Mouse (Mus musculus): ENCODE measurements around the gene Tinagl1.
A peak's percentile ranks its signal among the peaks of the same experiment; 100 is the strongest.

Tinagl1 gene

DNA sequence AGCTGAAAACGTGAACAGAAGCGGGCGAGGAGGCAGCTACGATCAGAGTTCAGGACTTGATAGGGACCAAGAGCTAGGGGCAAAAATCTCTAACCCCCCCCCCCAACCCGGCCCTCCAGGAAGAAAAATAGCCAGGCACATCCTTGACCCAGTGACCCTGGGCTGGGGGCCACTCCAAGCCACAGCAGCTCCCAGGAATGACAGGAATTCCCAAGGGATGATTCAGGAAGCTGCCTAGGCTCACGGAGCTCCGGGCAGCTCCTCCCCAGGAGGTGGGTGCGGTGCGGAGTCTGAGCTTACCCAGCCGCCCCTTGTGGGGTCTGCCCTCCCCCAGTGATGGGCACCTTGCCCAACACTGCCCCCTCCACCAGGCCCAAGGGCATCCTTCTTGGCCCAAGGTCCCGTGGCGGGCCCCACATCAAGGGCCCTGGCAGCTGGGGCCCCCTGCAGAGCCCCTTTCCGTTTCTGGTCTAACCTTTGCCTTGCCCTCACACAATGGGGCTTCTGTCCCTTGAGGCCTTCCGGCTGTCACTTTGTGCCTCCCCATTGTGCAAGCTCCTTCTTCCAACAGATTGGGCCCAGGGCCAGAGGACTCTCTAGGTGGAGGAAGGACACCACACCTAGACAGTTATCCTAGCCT lies at the start of gene Tinagl1:
Tinagl1 (minus strand) TSS at position 51 of the 640 bp plus-strand sequence.
- DNase-seq (ENCODE audit: low read depth) = no peak

GRCm38 (mm10) chr4:130224071-130224470 lies 49.1 kb upstream of the Tinagl1 start:
- no peak for DNase-seq (ENCODE audit: low read depth)

GRCm38 (mm10) chr4:130222179-130222578 lies 47.3 kb upstream of the Tinagl1 start, which contains the start of gene Gm853:
Gm853 (minus strand) TSS chr4:130222401.
- no peak for DNase-seq (ENCODE audit: low read depth)

- DNase-seq (ENCODE audit: low read depth) = no peak
These were observed 45.3 kb upstream of the Tinagl1 start for GRCm38 (mm10) chr4:130220176-130220575.

DNA sequence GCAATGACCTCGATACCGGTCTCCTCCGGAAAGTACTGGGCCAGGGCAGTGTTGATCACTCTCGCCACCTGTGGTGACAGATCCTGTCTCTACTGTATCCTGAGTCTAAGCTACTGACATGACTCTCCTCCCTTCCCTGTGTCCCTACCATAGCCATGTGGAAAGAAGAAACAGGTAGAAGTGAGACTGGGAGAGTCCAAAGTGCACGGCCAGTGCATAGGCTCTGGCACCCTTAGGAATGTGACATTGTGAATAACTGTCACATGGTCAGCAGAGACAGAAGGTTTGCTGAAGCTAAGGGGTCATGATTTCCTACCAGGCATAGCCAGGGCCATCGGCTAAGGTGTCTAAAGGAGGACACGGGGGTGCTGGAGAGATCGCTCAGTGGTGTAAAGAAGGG lies 40.5 kb upstream of the Tinagl1 start:
- DNase-seq (ENCODE audit: low read depth) = no peak

- no peak for DNase-seq (ENCODE audit: low read depth)
These were observed 38.9 kb upstream of the Tinagl1 start for GRCm38 (mm10) chr4:130213857-130214256.

DNA sequence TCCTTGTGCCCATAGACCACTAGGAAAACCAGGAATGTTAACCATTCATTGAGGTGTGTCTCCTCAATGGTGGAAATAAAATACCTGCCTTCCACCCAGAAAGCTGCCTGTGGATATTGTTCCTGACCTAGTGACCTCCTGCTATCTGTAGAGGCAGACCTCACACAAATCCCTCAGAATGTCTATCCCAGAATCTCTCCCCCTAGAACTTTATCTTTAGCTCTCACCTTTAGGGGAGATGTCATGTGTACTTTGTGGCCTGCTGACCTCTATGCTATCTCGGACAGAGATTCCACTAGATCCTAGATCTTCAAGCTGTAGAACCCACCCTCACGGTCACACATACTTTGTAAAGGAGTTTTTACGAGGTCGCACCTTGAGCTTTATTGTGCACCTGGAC lies 38.3 kb upstream of the Tinagl1 start:
- DNase-seq (ENCODE audit: low read depth) = no peak

GRCm38 (mm10) chr4:130212421-130212820 lies 37.5 kb upstream of the Tinagl1 start:
- no peak for DNase-seq (ENCODE audit: low read depth)

GRCm38 (mm10) chr4:130211870-130212269 lies 36.9 kb upstream of the Tinagl1 start:
- no peak for DNase-seq (ENCODE audit: low read depth)

GRCm38 (mm10) chr4:130198694-130199670 lies 24.1 kb upstream of the Tinagl1 start:
- peak; percentile 78 for DNase-seq (ENCODE audit: low read depth)

GRCm38 (mm10) chr4:130196542-130196941 lies 21.6 kb upstream of the Tinagl1 start:
- DNase-seq (ENCODE audit: low read depth) = no peak

- no peak for DNase-seq (ENCODE audit: low read depth)
These were observed 21.0 kb upstream of the Tinagl1 start for GRCm38 (mm10) chr4:130195924-130196323.

GRCm38 (mm10) chr4:130192266-130192665 lies 17.3 kb upstream of the Tinagl1 start:
- no peak for DNase-seq (ENCODE audit: low read depth)

DNA sequence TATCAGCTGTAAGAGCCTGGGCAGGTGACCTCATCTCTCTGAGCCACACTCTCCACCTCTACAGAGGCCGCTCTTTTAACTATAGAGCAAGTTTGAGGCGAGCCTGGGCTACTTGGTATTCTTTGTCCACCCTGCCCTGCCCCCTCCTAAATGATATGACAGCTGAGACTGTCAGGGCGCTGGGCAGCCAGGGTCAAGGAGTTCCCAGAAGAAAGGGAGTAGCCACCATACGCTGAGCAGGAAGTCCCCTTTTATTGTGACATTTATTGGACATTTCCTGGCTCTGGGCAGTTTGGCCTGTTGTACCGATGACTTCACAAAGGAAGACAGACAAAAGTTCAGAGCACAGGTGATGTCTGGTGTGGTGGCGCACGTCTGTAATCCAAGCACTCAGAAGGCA lies 14.7 kb upstream of the Tinagl1 start:
- no peak for DNase-seq (ENCODE audit: low read depth)

DNA sequence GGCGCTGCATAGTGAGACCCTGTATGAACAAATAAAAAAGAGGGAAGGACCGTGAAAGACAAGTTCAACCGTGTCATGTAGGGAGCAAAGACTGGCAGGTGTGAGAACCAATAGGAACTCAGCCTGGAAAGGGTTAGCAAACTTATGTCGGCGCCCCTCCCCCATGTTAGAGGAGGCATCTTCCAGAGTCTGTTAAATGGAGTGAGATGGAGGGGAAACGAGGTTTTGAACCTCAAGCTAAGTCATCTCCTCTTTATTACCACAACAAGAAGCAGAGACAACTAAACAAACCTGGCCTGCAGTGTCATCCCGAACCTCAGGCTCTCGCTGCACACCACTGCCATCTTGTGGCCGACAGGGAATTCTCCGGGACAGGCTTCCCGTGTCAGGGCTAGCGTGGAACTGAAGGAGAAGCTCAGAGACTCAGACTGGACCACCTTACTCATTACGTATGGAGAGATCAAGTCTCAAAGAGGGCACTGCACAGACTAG lies 13.9 kb upstream of the Tinagl1 start:
- peak; percentile 82 for DNase-seq (ENCODE audit: low read depth)

DNA sequence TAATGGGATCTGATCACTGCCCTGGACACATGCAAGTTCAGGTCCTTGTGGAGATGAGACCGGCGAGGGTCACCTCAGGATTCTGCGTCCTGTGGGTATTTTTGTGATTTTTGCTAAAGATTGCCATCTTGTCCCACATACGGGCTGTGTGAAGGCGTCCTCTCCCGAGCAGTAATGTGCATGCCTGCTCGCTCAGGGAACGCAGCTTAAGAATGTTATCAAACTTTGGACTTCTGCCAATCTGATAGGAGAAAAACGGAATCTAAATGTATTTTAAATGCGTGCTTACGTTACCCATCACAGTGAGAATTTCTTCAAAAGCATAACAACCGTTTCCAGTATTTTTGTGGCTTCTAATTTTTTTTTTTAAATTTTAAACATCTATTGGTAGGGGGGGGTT lies 12.0 kb upstream of the Tinagl1 start:
- DNase-seq (ENCODE audit: low read depth) = no peak

- no peak for DNase-seq (ENCODE audit: low read depth)
These were observed 11.5 kb upstream of the Tinagl1 start for GRCm38 (mm10) chr4:130186450-130186849.

GRCm38 (mm10) chr4:130183879-130184278 lies 9.0 kb upstream of the Tinagl1 start:
- DNase-seq (ENCODE audit: low read depth) = no peak

DNA sequence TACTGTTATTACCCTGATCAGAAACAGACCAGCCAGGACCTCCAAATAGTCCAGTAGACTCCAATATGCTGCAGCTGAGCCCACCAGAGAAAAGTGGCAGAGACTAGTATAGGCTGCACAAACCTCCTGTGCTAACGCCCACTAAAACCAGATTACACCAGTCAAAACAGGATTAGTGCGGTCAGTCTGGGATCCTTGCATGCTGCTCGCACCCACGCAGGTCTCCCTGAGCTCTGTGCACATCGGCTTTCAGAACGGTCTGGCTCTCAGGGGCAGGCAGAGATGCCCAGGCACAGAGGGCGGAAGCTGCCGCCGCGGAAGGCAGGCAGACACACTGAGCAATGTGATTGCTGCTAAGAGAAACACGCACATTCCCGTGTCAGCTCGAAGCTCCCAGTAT lies 8.1 kb upstream of the Tinagl1 start:
- DNase-seq (ENCODE audit: low read depth) = no peak

GRCm38 (mm10) chr4:130181886-130182285 lies 7.0 kb upstream of the Tinagl1 start:
- no peak for DNase-seq (ENCODE audit: low read depth)

DNA sequence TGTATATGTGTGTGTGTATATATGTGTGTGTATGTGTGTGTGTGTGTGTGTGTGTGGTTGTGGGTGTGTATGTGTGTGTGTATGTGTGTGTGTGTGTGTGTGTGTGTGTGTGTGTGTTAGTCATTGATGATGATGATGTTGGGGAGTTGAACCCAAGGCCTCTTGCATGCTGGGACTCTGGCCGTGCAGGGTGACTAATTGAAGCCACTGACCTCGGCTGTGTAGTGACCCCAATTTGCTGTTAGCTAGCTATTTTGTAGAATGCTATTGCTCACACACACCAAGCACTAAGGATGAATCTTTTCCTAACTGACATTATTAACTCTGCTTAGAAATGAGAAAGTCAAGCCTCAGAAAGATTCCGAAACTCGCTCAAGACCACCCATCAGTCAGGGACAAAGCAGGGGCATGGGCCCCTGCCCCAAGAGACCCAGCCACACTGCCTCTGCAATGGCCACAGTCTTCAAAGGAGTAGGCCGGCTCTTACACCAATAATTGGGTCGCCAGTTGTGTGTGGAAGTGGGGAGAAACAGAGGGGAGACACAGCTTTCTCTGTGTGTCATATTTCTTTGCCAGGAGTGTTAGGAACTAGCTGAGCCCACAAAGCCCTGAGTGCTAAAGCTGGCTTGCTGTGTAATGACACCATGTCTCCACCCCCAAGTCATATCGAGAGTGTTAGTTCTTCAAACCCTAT lies 6.1 kb upstream of the Tinagl1 start:
- DNase-seq (ENCODE audit: low read depth) = no peak

DNA sequence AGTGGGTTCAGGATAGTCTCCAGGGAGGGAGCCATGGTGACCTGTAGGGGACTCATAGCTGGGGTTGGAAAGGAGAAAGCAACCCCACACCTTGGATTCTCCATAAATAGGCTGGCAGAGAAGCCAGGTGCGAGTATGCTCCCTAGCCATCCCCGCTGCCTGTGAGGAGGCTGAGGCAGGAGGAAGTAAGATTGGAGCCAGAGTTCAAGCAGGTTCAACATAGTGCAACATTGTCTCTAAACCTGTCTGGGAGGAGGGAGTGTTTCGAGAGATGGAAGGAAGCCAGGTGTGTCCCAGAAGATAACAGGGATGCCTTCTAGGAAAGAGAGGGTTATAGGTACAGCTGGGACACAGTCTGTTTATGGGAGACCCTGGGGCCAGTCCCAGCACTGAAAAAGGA lies 5.0 kb upstream of the Tinagl1 start:
- DNase-seq (ENCODE audit: low read depth) = no peak

Measured in induced T-regulatory cell, adult 2 months (primary cell).